Mouse (Mus musculus) spleen, postnatal 36 days (tissue): ENCODE measurements at regions not wholly inside any gene's neighbourhood (a gene's known extent, or its start where the extent isn't known, plus 50 kb on each side); places are given as distances from the start of the nearest gene placed in this dataset.
A peak's percentile ranks its signal among the peaks of the same experiment; 100 is the strongest.

ENCODE experiments used
- DNase-seq, 2 experiments: peaks; one replicate each; pipeline ENCODE4 v3.0.0; 2022; ENCODE audit warnings: low spot score in 2 of 2, mixed read lengths in 1 of 2

DNA sequence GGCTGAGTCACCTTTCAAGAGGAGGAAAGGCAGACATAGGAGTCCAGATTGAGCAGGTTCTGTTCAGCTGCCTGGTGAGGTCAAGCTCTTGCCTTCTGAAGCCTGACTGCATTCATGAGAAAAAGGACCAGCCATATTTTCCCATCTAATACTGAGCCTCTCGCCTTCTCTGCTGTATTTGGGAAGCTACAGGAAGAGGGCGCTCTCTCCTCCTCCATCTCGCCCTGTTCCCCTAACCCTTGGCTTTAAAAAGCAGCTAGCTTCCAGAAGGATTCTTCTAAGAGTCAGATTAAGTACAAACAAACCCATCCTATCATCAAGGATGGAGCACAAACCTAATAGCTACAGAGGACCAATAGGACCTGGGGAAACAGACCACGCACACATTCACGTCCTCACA lies 98.3 kb downstream of the Foxb1 start:
- DNase-seq = no peak

DNA sequence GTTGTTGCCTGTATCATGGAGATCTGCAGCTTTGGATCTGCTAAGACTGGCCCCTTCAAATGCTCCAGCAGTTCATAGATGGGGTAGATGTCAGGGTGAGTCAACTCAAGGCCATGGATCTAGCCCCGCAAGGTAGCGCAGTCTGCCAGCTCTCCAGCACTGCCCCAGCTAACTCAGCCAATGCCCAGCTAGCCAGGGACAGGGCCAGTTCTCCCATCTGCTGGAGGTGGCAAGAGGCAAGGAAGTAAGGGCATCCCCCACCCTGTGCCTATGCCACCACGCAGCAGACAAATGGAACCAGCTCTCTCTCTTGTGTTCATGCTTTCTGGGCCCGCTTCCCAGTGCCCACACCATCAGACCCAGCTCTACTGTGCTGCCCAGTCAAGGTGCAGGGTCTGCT lies 102.5 kb downstream of the Foxb1 start:
- no peak for DNase-seq

DNA sequence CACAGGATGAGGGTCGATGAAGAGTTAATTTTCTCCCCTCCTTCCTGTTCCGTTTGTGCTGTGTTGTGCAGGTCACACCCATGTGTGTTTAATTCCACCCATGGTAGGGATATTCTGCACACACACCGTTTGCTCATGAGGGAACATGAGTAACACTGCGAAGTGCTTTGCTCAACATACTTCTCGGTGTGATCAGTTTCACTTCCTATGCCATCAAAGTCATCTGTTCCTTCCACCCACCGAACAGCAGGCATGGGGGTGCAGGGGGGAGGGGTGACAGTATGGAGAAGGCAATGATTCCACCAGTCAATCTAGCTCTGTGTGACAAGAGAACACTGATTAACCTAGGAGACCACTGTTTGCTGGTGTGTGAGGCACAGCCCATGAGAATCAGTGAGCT lies 104.7 kb downstream of the Foxb1 start:
- DNase-seq = peak in 1 of 2 experiments; percentile 9

DNA sequence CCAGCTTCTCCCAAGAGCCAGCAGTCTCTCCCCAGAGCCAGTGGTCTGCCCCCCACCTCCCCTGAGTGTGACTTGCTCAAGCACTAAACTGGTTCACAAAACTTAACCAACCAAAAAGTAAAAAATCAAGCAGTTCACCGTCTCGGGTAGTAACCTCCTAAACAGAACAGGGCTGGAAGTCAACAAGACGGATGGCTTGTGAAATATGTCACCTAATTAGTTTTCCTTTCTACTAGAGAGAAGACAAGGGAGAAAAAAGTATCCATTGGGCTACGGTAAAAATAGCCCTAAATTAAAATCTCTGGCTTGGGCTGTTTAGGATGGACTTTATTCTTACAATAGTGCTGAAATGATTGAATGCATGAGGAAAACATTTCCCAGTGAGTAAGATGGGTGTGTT lies 108.6 kb downstream of the Foxb1 start:
- DNase-seq = no peak

DNA sequence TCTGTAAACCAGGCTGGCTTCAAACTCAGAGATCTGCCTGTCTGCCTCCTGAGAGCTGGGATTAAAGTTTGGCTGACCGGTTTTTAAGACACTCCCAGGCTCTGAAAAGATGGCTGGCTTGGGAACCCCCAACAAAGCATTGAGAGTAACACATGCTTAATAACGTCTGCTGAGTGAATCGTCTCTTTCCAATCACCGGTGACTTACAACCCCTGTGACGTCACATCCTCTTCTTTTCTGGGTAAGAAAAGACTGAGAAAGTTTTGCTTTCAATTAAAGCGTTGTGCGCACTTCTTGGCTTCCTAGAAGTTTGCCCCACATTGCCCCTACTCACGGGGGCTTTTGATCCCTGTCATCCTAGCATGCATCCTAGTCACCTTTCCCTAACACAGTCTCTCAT lies 109.1 kb downstream of the Foxb1 start:
- DNase-seq = no peak

DNA sequence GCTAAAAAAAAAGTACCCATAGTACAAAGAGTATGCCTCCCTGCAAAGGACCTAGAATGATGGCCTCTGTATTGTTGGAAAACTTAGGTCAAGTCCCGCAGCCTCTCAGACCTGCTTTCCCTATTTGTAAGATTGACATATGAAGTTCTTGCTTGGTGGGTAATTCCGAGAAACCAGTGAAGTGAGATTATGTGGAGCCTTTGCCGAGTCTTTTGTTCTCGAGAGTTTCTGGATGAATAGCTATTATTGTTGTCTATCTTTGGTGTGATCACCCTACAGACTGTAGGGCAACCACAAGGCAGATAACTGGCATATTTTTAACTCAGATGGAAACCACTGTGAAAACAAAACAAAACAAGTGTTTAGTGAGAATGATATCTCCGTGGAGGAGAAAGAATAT lies 118.1 kb downstream of the Foxb1 start:
- DNase-seq = no peak

DNA sequence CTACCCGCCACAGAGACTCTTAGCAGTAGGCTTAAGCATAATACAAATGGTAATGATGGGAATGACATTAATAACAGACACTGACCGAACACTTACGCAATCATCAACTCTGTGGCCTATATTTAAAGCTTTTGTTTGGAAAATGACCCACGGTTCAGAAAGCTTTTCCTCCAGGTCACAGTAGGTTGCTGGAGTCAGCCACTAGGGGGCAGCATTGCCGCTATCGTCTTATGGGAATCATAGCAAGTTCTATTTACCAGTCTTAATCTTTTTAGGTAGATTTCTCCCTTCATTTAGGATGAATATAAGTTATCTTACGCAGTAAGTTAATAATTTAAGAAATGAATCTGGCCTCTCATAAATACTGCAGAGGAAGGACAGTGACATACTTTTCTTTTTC lies 137.4 kb downstream of the Foxb1 start:
- DNase-seq = peak; percentile 8 to 22

DNA sequence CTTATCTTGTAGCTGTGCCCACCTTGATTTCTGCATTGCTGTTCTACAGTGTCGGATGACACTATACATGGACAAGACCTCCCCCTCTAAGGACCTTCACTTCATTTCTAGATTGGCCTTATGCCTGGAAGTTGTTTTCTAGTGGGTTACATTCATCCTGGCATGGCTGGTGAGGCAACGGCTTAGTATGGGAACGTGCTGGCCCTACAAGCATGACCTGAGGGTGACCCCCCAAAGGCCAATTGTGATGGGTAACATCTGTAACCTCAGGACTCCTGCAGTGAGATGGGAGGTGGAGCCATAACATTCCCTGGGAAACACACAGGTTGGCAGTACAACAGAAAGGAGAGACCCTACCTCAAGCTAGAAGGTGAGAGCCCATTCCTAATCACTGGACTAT lies 139.7 kb downstream of the Foxb1 start:
- DNase-seq = no peak

DNA sequence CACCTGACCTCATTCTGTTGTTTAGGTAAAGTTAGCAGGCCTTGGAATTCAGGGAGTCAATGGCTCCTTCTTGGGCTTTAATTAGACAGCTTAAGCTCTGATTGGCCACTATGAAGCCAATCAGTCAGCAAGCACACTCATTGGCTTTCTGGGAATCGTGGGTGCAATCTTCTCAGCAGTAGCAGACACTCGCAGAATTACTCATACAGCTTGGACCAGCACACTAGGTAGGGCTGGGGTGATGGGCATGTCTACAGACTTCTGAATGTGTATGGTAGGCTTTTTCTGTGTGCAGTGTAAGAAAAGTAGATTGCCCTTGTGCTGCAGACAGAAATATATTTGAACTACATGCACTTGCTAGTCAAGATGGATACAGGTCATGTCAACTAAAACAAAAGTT lies 143.4 kb downstream of the Foxb1 start:
- no peak for DNase-seq

DNA sequence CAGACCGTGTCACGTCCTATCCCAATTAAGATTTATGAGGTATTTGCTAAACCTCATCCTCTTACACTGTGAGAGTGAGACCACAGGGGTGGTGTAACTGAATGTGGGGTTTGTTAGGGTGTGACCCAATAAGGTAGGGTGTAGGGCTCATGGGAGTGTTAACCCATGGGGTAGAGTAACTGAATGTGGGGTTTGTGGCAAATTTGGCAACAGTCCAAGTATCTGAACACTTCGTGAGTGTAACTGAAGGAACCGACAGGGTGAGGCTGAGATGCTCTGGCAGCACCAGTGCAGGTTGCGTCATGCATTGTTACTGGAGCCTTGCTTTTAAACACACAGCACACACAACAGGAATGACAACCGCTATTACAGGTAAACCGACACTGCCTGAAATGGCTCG lies 144.1 kb downstream of the Anxa2 start:
- no peak for DNase-seq

DNA sequence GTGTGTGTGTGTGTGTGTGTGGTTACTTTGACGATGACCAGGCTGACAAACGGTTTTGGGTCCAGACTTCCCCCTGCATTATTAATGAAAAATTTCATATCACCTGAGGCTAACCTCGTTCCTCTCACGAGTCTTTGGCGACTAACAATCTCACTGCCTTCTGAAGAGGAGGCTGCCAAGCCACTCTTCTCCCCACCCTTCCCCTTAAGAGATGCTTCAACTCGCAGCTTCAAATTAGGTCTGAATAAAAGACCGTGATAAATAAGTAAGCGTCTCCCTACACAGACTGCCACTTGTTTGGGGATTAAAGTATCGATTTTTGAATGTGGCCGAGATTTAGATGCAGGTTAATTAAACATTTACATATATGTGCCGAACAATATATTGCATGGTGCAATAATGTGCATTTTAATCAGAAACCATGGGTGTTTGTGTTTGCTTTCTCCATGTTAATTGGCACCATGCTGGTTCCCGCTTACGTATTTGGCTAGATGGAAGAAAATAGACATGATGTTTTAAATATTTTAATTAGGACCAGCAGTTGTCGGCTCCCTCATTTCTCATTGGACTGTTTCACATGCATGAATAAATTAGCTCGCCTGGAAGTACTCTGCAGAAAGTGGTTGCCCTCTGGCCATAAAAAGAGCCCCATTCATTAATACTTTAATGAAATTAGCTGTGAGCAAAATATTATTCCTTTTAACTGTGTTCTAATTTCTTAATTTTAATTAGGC lies 139.1 kb downstream of the Anxa2 start:
- no peak for DNase-seq

DNA sequence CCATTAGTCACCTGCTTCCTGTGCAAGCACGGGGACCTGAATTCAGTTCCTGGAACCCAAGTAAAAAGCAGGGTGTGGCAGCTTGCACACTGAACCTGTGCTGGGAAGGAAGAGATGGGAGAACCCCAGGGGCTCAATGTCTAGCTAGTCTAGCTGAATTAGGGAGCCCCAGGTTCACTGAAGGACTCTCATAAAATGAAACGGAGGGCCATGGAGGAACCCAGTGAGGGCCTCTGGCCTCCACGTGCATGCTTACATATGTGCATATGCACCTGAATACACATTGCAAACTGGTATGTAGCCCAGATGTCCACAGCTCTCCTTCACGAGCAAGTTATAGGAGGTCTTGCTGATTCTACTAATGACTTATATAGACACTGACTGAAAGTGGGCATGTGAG lies 135.4 kb downstream of the Anxa2 start:
- DNase-seq = no peak

DNA sequence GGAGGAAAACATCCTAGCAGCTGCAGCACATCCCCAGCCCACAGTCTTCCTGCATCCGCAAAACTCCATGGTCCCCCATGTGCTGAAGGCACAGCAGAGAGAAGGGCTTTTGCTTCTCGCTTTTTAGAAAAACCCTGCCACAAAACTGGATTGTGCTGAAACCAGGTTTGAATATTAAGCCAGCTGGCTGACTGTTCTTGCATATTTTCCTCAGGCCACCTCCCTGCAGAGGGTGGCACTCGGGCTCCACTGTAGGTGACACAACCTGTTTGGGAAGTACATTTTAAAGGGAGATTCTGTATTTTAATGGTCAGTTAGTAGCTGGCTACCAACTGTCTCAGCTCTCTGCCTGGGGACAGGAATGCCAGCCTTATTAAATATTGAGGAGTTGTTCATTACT lies 133.7 kb downstream of the Anxa2 start:
- DNase-seq = no peak

DNA sequence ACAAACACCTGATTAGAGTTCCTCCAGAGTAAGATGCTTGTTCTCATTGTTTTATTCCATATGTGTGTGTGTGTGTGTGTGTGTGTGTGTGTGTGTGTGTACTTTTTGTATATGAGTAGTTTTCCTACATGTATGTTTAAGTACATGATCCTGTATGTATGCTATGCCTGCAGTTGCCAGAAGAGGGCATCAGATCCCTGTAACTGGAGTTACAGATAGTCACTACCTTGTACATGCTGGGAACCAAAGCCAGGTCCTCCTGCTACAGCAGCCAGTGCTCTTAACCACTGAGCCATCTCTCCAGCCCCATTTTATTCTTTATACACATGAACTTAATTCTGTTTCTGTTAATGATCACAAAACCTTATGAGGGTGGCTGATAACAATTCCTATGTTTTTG lies 127.8 kb downstream of the Anxa2 start:
- no peak for DNase-seq

DNA sequence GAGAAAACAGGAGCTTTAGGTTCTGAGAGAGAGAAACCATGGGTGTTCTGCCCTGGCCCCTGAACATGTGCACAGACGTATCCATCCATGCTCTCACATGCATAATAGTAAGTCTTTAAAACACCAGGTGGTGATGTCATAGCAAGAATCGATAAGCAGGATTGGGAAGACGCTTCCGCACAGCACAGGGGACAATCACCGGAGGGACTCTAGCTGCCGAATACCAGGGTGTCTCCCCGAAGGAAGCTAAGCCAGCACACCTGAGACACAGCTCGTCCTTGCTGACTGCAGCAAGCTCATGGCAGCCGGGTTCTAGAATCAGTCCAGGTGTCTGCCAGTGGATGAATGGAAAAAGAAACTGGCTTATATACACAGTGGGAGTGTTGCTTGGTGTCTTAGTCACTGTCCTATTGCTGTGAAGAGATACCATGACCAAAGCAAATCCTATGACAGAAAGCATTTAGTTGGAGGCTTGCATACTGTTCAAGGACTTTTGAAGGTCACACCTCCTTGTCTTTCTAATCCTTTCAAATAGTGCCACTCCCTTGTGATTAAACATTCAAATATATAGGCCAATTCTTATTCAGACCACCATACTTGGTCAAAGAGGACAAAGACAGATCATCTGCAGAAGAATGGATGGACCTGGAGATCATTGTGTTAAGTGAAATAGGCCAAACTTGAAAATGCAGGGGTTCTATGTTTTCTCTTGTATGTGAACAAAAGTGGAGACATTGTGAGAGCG lies 124.4 kb downstream of the Anxa2 start:
- DNase-seq = no peak

DNA sequence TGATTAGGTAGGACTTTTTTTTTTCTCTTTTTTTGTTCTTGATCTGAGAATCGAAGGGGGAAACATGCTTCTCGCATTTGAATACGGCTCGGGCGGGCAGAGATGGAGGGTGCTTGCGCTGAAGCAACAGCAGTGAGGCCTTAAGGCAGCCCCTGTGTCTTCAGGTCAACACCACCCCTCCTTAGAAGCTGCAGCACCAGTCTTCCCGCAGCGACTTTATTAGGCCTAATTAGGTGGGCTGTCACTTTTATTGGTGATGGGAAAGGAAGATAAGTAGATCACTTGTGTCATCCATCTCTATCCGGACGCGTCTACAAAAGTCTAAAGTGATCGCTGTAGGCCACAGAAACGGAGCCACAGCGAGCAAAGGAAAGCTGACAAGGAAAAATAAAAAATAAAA lies 122.0 kb downstream of the Anxa2 start:
- DNase-seq = no peak

DNA sequence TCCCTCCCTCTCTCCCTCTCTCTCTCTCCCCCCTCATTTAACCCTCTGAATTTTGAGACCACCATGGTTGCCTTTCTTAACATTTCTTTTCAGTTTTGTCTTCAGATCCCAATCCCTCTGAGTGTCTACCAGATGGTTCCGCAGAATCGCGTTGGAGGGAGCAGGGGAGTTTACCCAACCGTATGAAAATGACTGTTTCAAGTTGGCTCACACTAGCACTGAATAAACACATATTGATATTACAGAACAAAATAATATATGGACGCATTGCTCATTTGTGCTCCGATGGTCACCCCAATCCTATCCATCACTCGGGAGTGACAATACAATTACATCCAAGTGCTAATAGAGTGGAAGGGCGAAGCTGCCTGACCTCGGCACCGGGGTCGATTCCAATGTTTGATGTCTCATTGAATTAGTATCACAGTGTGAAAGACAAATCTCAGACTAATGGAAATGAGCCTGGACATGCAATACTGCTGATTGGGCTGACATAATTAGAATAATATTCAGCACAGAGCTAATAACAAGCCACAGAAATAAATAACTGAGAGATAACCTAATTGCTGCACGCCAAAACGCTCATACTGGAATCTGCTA lies 115.3 kb downstream of the Anxa2 start:
- DNase-seq = no peak

DNA sequence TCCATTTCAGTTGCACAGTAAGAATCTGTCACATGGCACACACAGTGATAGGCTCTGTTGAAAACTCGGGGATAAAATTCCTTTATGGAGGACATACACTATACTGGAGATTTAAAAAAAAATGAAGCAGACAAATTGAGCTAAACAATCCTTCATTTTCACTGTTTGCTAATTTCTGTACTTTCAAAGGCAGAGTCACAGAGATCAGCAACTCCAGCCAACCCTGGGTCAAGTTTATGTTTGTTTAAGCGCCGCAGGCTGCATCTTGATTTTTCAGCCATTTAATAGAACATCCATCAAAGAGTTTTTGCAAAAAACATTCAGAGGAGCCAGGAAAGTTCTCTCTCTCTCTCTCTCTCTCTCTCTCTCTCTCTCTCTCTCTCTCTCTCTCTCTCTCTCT lies 114.8 kb downstream of the Anxa2 start:
- no peak for DNase-seq

DNA sequence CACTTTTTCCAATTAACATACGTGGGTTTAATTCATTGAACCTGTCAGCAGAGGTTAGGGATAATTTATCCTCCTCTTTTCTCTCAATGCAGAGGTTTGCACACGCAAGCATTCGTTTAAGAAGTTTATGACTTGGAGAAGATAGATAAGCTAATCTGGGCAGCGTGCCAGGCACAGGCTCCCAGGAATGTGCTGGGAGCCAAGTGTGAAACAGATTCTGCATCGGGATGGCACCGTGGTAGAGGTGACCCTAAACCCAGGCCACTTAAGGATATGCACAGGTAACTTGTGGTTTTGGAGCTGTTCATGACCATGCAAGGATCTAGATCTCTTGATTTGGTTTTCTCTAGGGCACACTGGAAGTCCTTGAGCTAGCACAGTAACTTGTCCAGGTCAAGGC lies 113.6 kb downstream of the Anxa2 start:
- no peak for DNase-seq

DNA sequence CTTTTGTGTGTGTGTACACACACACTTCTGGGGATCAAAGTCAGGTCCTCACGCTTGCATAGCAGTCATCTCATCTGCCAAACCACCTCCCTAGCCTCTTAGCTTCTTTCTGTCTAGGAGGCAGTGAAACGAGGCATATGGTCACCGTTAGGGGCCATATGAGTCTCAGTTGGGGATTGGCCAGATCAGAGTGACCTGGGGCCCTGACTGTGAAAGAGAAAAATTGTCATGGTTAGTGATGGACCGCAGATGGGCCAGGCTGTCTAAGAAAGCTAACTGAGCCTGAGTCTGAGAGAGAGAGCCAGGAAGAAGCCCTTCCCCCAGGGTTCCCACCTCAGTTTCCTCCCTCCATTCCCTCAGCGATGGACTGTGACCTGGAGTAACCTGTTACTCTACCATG lies 89.8 kb downstream of the Anxa2 start:
- no peak for DNase-seq
